Mouse (Mus musculus) heart, embryonic 14.5 days (tissue): ENCODE results near the gene Ddit4. TPM values are rescaled to one million over a fixed set of nuclear protein-coding genes. Genes with fewer than 3 reads are reported as not detected.

Source experiments
- ATAC-seq: fragments of 200-750 bp; cut with Nextera tagmentation; 2 replicates; pipeline ENCODE4 v1.8.0; 2017; ENCODE audit warnings: low read depth, moderate TSS enrichment; ENCODE audit not compliant: insufficient number of reproducible peaks, insufficient read depth, low FRiP score
- H3K27ac ChIP-seq, 2 experiments: fragments of 200-500 bp in 1 of 2; fragments of 300-500 bp in 1 of 2; sonication (generic) in 1 of 2; replicated peaks in 1 of 2; 2 replicates each; pipeline ENCODE4 v1.5.1; 2012 to 2014; ENCODE audit warnings: low read depth in 2 of 2, low read length in 2 of 2, control low read depth in 1 of 2, mild to moderate bottlenecking in 1 of 2, mixed read lengths in 1 of 2; ENCODE audit not compliant: control insufficient read depth in 1 of 2, insufficient read depth in 1 of 2
- H3K27me3 ChIP-seq: fragments of 300-500 bp; sonication (generic); 2 replicates; pipeline ENCODE4 v1.6.1; 2014; ENCODE audit warnings: mild to moderate bottlenecking, low read length, control low read depth; ENCODE audit not compliant: control insufficient read depth, insufficient read depth
- H3K36me3 ChIP-seq: fragments of 300-500 bp; sonication (generic); 2 replicates; pipeline ENCODE4 v1.6.1; 2014; ENCODE audit warnings: mild to moderate bottlenecking, control low read depth, low read length, mixed read lengths; ENCODE audit not compliant: control insufficient read depth, insufficient read depth
- H3K4me1 ChIP-seq, 2 experiments: fragments of 200-500 bp in 1 of 2; fragments of 300-500 bp in 1 of 2; sonication (generic) in 1 of 2; 2 replicates each; pipeline ENCODE4 v1.6.1; 2012 to 2014; ENCODE audit warnings: low read length in 2 of 2, control low read depth in 1 of 2, mixed read lengths in 1 of 2; ENCODE audit not compliant: control insufficient read depth in 2 of 2, insufficient read depth in 2 of 2
- H3K4me2 ChIP-seq: fragments of 300-500 bp; sonication (generic); 2 replicates; pipeline ENCODE4 v1.6.1; 2014; ENCODE audit warnings: mild to moderate bottlenecking, low read length
- H3K4me3 ChIP-seq, 2 experiments: fragments of 200-500 bp in 1 of 2; fragments of 300-500 bp in 1 of 2; sonication (generic) in 1 of 2; 2 replicates each; pipeline ENCODE4 v1.5.1; 2012 to 2014; ENCODE audit warnings: low read length in 2 of 2, mild to moderate bottlenecking in 2 of 2, control low read depth in 1 of 2, low read depth in 1 of 2, moderate library complexity in 1 of 2; ENCODE audit not compliant: control insufficient read depth in 1 of 2, insufficient read depth in 1 of 2
- H3K9ac ChIP-seq: fragments of 300-500 bp; sonication (generic); 2 replicates; pipeline ENCODE4 v1.6.1; 2014; ENCODE audit warnings: mild to moderate bottlenecking, low read length
- H3K9me3 ChIP-seq: fragments of 300-500 bp; sonication (generic); 2 replicates; pipeline ENCODE4 v1.6.1; 2016; ENCODE audit warnings: low read length, control low read depth; ENCODE audit not compliant: control insufficient read depth
- WGBS: fragments of 180-500 bp; shearing (Covaris S2); extraction: QIAGEN DNeasy Blood & Tissue Kit; methylation state at CpG from one replicate; pipeline ENCODE4 v1.1.7; 2014; 5-methylcytosine and 5-hydroxymethylcytosine counted together
- polyA plus RNA-seq: library from polyadenylated mRNA; unstranded; fragments of >200 nt; fragmentation: Nextera tagmentation; extraction: Ambion mirVana; gene quantifications from 2 replicates; pipeline ENCODE4 v1.2.1, GENCODE M21; 2014

Gene Ddit4
- polyA plus RNA-seq, 1 experiment from 2014 or later = 2.4 TPM

- Histone ChIP-seq H3K4me1 (peaks cover 37 to 60% of the 10 kb centered on the region in 2 experiments), H3K9me3 (no peaks in the 10 kb centered on the region), H3K27me3 (no peaks in the 10 kb centered on the region), H3K4me3 (no peak overlapping the region), H3K27ac (peak overlapping the region; percentile 83 to 97), H3K9ac (peak overlapping the region; percentile 68), H3K4me2 (peak overlapping the region; percentile 51), H3K36me3 (peaks cover 35% of the 10 kb centered on the region)
- WGBS = 41% methylated on average over 4 of the region's 4 CpGs
- ATAC-seq = no peak
Observed at GRCm38 (mm10) chr10:59900174-59900435, 51.5 kb downstream of the Ddit4 start.

Other genes starting within 250 kb of the Ddit4 start
- 39.0 and 42.5 TPM in 2 replicates for gene Micu1, start 249.4 kb downstream of the Ddit4 start, polyA plus RNA-seq
- 26.9 and 28.6 TPM in 2 replicates for gene Dnajb12, start 72.3 kb downstream of the Ddit4 start, polyA plus RNA-seq
- gene Ascc1, start 51.0 kb upstream of the Ddit4 start, polyA plus RNA-seq = 42.7 and 43.3 TPM in 2 replicates
- gene Anapc16, start 51.3 kb upstream of the Ddit4 start, polyA plus RNA-seq = 99.7 and 103 TPM in 2 replicates
- gene Spock2, start 154.4 kb upstream of the Ddit4 start, polyA plus RNA-seq = 2.6 and 3.7 TPM in 2 replicates